Mouse (Mus musculus) kidney, embryonic 16.5 days (tissue): Measurements from ENCODE around the gene Vldlr. TPM values are rescaled to one million over a fixed set of nuclear protein-coding genes. Genes with fewer than 3 reads are reported as not detected.

ENCODE experiments used
- ATAC-seq: fragments of 200-750 bp; cut with Nextera tagmentation; 2 replicates; pipeline ENCODE4 v1.8.0; 2017; ENCODE audit warnings: moderate TSS enrichment; ENCODE audit not compliant: low FRiP score, low TSS enrichment
- H3K27ac ChIP-seq: fragments of 300-500 bp; sonication (generic); 2 replicates; pipeline ENCODE4 v1.5.1; 2014; ENCODE audit warnings: low read length
- H3K27me3 ChIP-seq: fragments of 300-500 bp; sonication (generic); 2 replicates; pipeline ENCODE4 v1.6.1; 2014; ENCODE audit warnings: low read length, control low read depth, mixed read lengths; ENCODE audit not compliant: insufficient read depth
- H3K36me3 ChIP-seq: fragments of 300-500 bp; sonication (generic); 2 replicates; pipeline ENCODE4 v1.6.1; 2014; ENCODE audit warnings: low read length, control low read depth, mixed read lengths; ENCODE audit not compliant: insufficient read depth
- H3K4me1 ChIP-seq: fragments of 300-500 bp; sonication (generic); 2 replicates; pipeline ENCODE4 v1.6.1; 2014; ENCODE audit warnings: low read length, control low read depth, mixed read lengths; ENCODE audit not compliant: insufficient read depth
- H3K4me2 ChIP-seq: fragments of 300-500 bp; sonication (generic); replicated peaks from 2 replicates; pipeline ENCODE4 v1.6.1; 2014; ENCODE audit warnings: low read depth, low read length
- H3K4me3 ChIP-seq: fragments of 300-500 bp; sonication (generic); 2 replicates; pipeline ENCODE4 v1.5.1; 2014; ENCODE audit warnings: mild to moderate bottlenecking, low read length
- H3K9ac ChIP-seq: fragments of 300-500 bp; sonication (generic); replicated peaks from 2 replicates; pipeline ENCODE4 v1.6.1; 2014; ENCODE audit warnings: low read length
- H3K9me3 ChIP-seq: fragments of 300-500 bp; sonication (generic); 2 replicates; pipeline ENCODE4 v1.6.1; 2016; ENCODE audit warnings: low read length, control low read depth
- WGBS: fragments of 180-500 bp; shearing (Covaris S2); extraction: QIAGEN DNeasy Blood & Tissue Kit; methylation state at CpG from one replicate; pipeline ENCODE4 v1.1.7; 2014; 5-methylcytosine and 5-hydroxymethylcytosine counted together
- polyA plus RNA-seq: library from polyadenylated mRNA; unstranded; fragments of >200 nt; fragmentation: Nextera tagmentation; extraction: Ambion mirVana; gene quantifications from 2 replicates; pipeline ENCODE4 v1.2.1, GENCODE M21; 2015

Vldlr gene
- polyA plus RNA-seq, 1 experiment from 2014 or later: 40.0 TPM

GRCm38 (mm10) chr19:27262141-27262540 is 45.9 kb downstream of the Vldlr start:
- 87% methylated on average over 3 of the region's 3 CpGs for WGBS
- ATAC-seq: no peak

DNA sequence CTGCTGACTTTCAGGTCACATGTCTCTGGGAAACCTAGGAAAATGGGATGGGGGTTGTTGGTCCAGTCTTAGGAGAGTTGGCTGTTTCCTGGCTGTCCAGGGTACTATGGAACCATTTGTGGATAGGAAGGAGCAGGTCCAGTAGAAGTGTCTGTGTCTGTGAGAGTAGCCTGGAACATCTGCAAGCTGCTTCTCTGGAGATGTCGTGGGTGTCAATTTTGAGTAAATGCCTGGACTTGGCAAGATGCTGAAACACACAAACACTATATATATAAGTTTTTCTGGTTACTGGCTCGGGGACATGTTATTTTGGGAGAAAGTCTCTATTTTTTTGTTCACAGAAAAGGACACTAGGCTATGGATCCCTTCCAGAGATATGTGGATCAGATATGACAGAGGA is 57.1 kb downstream of the Vldlr start:
- Histone ChIP-seq H3K27ac (no peak overlapping the region), H3K9me3 (no peaks in the 10 kb centered on the region)
- WGBS: 79% methylated on average over 2 of the region's 2 CpGs

More at GRCm38 (mm10) chr19:27262141-27262540, 45.9 kb downstream of the Vldlr start:
- H3K9ac ChIP-seq: no peak overlapping the region
- no peak overlapping the region for H3K27ac ChIP-seq
- H3K4me1 ChIP-seq: no peaks in the 10 kb centered on the region
- no peak overlapping the region for H3K4me2 ChIP-seq
- no peaks in the 10 kb centered on the region for H3K9me3 ChIP-seq
- H3K4me3 ChIP-seq: no peak overlapping the region
- no peaks in the 10 kb centered on the region for H3K27me3 ChIP-seq
- no peaks in the 10 kb centered on the region for H3K36me3 ChIP-seq

GRCm38 (mm10) chr19:27274382-27274781 is 58.1 kb downstream of the Vldlr start:
- Histone ChIP-seq H3K36me3 (no peaks in the 10 kb centered on the region), H3K4me3 (no peak overlapping the region), H3K9me3 (no peaks in the 10 kb centered on the region), H3K4me1 (no peaks in the 10 kb centered on the region), H3K27ac (no peak overlapping the region), H3K27me3 (no peaks in the 10 kb centered on the region), H3K4me2 (no peak overlapping the region), H3K9ac (no peak overlapping the region)
- WGBS: 80% methylated on average over 1 of the region's 1 CpGs
- no peak for ATAC-seq

More for the DNA sequence above, 57.1 kb downstream of the Vldlr start:
- Histone ChIP-seq H3K9ac (no peak overlapping the region), H3K4me3 (no peak overlapping the region), H3K36me3 (no peaks in the 10 kb centered on the region), H3K4me2 (no peak overlapping the region), H3K27me3 (no peaks in the 10 kb centered on the region), H3K4me1 (no peaks in the 10 kb centered on the region)
- no peak for ATAC-seq

DNA sequence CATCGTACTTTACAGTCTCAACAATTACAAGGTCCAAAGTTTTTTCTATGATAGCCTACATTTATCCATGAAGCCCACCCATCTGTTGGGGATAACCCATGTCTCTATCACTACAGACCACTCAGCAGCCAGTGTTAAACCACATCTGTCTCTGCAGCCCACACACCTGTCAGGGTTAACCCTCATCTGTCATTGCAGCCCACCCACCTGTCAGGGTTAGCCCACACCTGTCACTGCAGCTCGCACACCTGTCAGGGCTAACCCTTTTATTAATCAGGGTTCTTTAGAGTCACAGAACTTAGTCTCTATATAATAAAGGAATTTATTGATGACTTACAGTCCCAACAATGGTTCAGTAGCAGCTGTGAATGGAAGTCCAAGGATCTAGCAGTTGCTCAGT is 62.9 kb downstream of the Vldlr start:
- Histone ChIP-seq H3K4me2 (no peak overlapping the region), H3K9ac (no peak overlapping the region), H3K4me1 (no peaks in the 10 kb centered on the region), H3K27ac (no peak overlapping the region), H3K9me3 (no peaks in the 10 kb centered on the region), H3K36me3 (no peaks in the 10 kb centered on the region), H3K4me3 (no peak overlapping the region), H3K27me3 (no peaks in the 10 kb centered on the region)
- 90% methylated on average over 2 of the region's 2 CpGs for WGBS
- no peak for ATAC-seq

Other genes with a start within 250 kb of the Vldlr start
- gene Kcnv2, start 106.1 kb downstream of the Vldlr start, polyA plus RNA-seq: 0.23 and 0.39 TPM in 2 replicates
- gene Pum3, start 213.3 kb downstream of the Vldlr start, polyA plus RNA-seq: 77.2 and 79.5 TPM in 2 replicates